Mouse (Mus musculus): ENCODE measurements around the gene Tbc1d8.

Tbc1d8 gene

DNA sequence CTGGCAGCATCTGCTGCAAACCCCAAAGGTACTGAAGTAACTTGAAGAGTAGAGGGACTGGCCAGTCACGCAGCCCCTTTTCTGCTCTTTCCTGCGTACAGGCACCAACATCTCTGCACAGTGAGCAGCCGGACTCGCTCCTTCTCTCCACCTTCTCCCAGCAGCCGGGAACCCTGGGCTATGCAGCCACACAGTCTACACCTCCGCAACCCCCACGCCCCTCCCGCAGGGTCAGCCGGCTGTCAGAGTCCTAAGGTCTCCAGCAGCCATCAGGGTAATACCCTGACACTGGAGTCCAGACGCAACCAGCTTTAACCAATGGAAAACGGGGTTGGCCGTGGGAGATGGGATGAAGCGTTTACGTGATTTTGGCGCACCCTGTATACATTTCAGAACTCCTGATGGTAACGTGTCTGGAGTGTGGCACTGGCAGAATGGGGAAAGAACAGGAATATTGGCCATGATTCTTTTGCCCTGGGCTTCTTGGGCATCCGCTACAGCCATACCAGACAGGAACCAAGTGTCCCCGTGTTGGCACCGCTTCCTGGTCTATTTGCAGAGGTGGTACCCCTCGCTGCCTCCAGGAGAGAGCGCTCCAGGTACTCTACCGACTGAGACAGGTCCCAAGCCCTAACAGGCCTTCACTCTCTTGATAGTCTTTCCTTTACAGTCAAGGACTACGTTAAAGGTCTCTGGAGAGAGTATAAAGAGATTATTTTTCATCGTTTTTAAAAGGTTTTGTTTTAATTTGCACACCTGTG, 116.6 kb downstream of the Tbc1d8 start:
- no peak for DNase-seq

DNA sequence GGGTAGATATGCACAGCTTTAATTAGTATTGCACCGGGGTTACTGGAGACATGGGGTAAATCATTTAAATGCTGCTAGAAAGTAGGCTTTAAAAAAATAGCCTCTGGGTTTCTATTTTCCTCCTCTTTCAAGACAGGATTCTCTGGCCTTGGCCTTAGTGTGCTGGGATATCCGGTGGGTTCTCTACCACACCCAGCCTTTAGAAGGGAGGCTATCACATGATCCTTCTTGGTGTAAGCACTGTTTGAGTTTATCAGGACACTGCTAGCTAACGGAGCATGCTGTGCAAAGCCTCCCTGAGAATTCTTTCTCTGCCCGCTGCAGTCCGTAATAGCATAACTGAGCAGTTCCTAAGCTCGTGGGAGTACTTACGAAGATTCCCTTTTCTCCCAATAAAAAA, 129.1 kb downstream of the Tbc1d8 start:
- DNase-seq = no peak

DNA sequence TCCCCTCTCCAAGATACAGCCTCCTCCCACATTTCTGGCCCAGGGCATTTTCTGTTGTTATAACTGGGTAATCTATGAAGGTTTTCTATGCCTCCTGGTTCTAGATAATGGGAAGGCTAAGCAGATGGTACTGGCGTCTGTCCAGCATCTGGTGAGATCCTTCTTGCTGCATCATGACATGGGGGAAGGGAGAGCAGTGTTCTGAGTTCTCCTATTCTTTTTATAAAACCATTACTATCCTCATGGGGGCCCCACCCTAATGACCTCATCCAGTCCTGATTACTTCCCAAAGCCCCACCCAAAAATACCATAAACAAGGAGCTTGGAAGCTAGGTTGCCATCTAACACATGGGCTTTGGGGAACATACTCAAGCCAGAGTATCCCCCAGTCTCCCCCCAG, 129.6 kb downstream of the Tbc1d8 start:
- peak; percentile 64 for DNase-seq

DNA sequence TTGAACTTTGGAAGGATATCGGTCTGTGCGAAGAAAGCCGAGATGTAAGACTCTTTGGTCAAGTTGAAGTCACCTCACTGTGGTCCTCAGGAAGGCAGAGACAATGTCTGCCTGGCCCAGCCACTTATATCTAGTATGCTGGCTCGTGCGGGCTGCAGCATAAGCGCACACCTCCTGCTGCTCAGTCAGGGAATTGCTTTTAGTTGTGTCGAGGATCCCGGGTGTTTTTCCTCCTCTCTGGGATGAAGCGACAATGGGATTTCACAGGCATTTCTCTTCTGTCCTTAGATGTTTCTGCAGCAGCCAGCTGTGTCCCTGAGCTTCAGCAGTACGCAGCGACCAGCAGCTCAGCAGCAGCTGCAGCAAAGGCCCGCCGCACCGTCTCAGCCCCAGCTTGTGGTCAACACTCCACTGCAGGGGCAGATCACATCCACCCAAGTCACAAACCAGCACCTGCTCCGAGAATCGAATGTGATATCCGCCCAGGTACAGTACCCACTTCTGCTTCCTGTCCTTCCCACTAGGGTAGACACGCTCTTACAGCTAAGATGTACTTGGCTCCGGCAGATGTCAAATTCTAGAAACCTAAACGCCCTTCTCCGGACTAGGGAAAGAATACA, 133.5 kb downstream of the Tbc1d8 start:
- no peak for DNase-seq

DNA sequence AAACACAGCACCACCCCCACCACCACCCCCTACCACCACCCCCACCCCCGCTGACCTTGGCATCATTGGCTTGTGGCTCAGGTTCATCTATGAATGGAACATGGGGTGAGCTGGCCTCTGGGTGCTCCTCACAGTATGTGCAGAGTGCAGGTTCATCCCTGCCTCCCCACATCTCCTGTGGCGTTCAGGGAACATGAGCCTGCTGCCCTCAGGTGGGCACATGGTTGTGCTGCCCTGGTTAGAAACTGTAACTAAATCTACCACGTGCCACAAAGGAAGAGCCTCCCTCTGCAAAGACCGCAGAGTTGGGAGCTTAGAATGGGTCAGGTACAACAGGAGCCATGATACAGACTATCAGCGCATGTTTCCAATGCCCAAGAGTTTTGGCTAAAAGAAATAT, 135.3 kb downstream of the Tbc1d8 start:
- no peak for DNase-seq

DNA sequence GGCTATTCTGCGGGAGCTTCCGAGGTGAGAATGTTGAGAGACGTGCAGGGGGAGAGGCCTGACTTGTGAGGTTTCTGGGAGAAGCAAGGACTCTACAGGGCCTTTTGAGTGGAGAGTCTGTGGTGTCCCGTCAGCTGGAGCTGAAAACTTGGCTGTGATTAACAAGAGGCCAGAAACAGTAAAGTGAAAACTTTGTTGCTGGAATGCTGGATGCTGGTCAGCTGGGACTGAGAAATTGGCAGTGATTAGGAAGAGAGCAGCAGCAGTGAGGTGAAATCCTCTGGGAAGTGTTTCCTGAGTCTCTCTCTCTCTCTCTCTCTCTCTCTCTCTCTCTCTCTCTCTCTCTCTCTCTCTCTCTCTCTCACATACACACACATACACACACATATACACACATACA, 136.7 kb downstream of the Tbc1d8 start:
- no peak for DNase-seq

DNA sequence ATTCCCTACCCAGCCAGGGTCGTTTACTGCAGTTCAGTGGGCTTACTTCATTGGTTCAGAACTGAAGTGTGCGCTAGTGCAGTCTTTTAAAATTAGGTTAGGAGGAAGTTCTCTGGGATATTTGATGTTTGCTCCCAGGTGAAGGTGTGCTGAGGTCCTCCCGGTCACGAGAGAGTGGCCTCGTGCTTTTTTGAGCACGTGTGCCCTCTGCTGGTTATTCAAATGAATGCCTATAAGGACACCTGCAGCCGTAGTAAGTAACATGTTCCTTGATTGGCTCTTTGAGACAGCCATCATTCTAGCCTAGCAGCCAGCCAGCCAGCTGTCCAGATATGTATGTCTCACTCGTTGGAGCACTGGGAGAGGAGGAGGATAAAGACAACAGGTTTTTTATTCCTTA, 137.9 kb downstream of the Tbc1d8 start:
- DNase-seq = peak; percentile 66

DNA sequence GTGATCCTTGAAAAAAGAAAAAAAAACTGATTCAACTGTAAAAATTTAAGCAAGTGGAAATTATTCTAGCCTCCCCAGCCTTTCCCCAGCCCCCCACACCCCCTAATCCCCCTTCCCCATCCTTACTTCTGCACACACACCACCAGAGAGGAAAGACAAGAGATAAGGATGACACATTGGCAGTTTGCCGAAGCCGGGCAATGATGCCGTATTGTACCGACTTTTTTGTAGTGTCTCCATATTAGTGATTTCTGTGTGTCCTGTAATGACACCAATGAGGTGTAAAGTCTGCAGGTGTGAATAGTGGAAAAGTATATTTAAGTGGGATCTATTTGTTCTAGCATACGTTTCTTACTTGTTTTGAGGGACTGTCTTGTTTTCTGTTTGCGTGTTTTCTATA, 138.4 kb downstream of the Tbc1d8 start:
- DNase-seq = no peak

DNA sequence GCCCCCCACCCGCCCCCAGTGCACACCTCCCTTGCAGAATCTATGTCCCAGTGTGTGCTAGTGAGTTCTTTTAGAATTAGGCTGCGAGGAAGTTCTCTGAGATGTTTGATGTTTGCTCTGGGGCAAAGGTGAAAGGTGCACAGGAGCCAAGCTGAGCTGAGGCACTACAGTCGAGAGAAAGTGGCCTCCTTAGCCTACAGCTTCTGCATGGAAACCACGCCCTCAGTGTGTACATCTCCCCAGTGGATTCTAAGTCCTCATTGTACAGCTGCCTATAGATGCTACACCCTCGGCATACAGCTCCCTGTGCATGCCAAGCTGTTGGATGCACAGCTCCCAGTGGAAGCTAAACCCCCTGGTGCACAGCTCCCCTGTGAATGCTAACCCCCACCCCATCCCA, 139.1 kb downstream of the Tbc1d8 start:
- DNase-seq = no peak

DNA sequence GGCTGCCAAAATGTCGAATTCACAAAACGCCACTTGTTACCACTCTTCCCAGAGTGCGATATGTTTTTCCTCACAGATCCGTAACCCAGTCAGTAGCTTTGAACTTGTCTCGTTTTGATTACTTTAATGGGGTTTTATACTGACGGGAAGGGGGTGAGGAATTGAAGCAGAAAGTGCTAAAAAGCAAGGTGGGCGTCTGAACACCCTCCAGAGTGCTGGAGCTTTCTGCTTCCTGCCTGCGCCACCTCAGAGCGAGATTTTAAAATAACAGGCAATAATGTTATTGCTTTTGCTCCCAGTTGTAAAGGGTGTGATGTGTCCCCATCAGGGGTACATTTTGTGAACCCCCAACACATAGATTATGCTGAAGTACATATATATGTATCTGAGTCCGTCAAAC, 139.7 kb downstream of the Tbc1d8 start:
- no peak for DNase-seq

DNA sequence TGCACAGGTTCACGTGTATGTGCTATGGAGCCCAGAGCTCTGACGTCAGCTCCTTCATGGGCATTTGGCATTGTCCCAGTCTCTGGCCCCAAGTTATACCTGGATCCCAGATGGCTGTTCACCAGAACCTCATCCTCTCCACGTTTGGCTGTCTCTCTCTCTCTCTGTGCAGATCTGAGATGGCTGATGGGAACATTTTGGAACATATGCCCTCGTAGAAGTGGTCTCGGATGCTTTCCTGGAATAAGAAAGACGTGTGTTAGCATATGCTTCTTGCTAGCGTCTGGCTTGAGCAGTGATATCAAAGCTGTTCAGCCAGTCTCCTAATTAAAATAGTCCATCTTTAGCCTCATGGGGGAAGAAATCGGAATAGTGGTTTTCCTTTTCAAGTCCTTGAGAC, 141.8 kb downstream of the Tbc1d8 start:
- DNase-seq = no peak

DNA sequence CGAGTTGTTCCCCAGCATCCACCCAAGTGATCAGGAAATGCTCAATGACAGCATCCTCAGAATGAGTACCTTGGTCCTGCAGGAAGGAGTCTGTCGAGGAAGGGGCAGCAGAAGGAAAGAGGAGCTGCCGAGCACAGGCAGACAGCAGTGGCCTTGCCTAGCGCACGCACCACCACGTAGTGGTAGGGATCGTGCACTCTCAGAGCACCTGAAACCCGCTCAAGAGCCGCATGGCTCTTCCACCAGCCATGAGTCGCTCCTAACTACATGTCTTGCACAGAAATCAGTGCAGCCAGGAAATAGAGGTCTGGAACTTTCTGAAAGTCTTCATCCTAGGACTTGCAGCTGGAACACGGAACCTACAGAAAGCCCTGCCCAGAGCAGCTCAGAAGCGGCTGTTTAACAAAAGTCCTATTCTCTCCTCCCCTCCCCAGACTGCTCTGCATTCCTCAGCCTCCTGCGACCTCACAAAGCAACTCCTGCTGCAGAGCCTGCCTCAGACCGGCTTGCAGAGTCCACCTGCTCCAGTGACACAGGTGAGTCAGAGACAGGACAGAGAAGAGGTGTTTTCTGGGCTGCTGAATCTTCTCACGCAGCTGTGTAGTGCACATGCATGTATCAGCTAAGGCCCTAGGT, 142.9 kb downstream of the Tbc1d8 start:
- DNase-seq = no peak

DNA sequence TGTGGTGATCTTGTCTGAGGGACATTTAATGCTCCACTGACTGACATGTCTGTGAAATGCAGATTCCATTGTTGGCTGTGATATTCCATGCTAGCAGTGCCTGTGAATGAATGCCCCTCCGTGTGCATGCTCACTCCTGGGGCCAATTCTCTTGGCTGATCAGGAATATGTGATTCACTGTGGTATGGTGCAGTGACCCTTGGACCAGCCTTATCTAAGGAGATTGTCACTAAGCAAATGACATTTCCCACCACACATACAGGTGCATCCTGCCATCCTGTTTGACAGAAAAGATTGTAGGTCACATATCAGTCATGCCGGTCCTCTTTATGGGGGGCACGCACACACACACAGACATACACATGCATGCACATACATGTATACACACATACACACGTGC, 146.1 kb downstream of the Tbc1d8 start:
- DNase-seq = no peak

DNA sequence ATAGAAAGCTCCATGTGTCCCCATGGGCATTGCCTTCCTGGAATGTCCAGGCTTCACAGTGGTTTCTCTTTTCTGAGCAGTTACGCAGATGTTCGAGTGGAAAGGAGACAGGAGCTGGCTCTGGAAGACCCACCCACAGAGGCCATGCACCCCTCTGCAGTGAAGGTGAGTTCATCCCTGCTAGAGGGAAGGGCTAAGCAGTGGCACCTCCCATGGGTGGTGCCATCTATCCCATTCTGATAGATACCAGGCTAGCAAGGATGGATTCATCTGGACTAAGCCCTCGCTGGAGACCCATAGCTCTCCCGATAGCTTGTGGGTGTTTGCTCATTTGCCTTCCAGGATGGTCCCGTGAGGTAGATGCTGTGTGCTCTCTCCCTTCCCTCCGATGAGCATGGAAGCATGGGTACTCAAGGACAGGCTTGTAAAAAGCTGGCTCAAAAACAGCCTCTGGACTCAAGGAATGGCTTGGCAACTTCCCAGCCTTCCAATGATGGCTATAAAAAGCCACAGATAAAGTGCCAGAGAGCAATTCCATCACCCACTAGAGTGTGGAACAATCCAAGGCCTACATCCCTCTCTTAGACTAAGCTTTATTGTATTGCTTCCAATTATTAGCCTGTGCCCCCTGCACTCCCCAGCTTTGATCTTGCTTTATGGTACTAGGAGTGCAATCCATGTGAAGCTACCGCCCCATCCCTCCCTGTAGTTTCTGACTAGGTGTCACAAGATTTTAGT, 147.5 kb downstream of the Tbc1d8 start:
- no peak for DNase-seq

DNA sequence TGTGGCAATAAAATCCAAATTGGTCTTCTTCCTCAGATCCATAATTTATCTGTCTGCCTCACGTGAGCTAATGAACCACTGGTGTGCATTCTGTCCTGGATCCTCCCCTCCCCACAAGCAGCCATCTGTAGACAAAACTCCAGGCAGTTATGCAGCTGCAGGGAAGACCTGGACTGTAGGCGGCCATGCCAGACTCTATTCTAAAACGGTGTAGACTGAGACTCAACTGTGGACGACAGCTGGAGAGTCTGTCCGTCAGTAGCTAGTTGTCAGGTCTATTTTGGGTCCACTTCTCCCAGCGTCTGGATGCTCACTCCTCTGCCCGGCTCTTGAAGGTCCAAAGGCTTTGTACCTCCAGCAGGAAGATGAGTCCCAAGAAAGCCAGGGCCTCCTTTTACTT, 151.0 kb downstream of the Tbc1d8 start:
- no peak for DNase-seq

DNA sequence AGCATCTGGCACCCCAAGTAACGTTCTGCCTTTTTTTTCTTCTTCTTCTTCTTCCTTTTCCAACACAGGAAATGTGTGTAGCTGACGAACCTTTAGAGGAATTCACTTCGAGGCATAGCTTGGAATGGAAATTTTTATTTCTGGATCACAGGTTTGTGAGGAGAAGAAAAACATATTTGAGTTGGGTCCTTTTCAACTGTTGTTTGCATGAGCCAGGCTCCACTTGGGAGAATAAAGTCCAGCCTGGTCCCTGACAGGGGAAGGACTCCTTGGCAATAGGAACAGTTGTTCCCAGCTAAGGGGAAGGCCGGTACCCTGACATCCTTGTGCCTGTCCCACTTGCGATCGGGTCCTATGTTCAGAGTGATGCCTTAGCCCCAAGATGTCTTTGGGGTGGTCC, 153.3 kb downstream of the Tbc1d8 start:
- DNase-seq = no peak

DNA sequence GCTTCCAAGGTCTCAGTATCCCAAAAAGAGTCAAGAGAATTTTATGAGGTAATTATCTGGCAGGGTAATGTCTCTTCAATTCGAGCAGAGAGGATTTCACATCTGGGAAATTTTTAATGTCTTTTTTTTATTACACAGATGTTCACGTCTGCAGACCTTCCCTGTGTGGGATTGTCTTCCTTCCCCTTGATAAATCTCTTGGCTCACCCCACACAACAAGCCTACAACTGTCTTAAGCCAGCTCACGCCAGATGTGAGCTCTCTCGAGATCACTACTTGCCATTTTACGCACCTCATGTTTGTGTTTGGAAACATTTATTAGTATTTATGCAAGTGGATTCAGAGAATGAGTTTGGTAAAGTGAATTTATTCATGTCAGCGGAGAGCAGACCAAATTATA, 156.6 kb downstream of the Tbc1d8 start:
- DNase-seq = no peak

Data from cerebellum, adult 9-10 months (tissue).